Mouse (Mus musculus) CH12.LX (cell line): ENCODE results near the gene Cd200r1. TPM values are rescaled to one million over a fixed set of nuclear protein-coding genes. Genes with fewer than 3 reads are reported as not detected.

ENCODE experiments used
- DNase-seq: peaks from one replicate; pipeline ENCODE4 v3.0.0-alpha.2; 2013; ENCODE audit errors: extremely low read depth
- H3K27ac ChIP-seq: 2 replicates; pipeline ENCODE4 v1.5.1; 2012; ENCODE audit warnings: low read depth, mild to moderate bottlenecking, control low read depth, moderate library complexity; ENCODE audit not compliant: insufficient read depth
- H3K27me3 ChIP-seq: replicated peaks from 2 replicates; pipeline ENCODE3; 2012; ENCODE audit warnings: inconsistent platforms
- H3K36me3 ChIP-seq, 2 experiments: replicated peaks in 1 of 2; 2 replicates each; pipeline versions ENCODE3 to v1.6.1; 2012; ENCODE audit warnings: inconsistent platforms in 1 of 2, low read length in 1 of 2, mild to moderate bottlenecking in 1 of 2, mixed read lengths in 1 of 2, moderate library complexity in 1 of 2; ENCODE audit not compliant: control insufficient read depth in 1 of 2, insufficient read depth in 1 of 2
- H3K4me1 ChIP-seq, 2 experiments: 2 replicates each; pipeline ENCODE4 v1.6.1; 2012; ENCODE audit warnings: inconsistent platforms in 1 of 2, moderate library complexity in 1 of 2; ENCODE audit not compliant: insufficient read depth in 2 of 2, control insufficient read depth in 1 of 2
- H3K4me2 ChIP-seq: 2 replicates; pipeline ENCODE4 v1.6.1; 2012; ENCODE audit warnings: low read depth, mild to moderate bottlenecking, control low read depth; ENCODE audit not compliant: poor library complexity, insufficient read depth, severe bottlenecking
- H3K4me3 ChIP-seq, 3 experiments: fragments of 150-350 bp in 1 of 3; sonication (generic) in 1 of 3; replicated peaks in 1 of 3; 2 replicates each; pipeline versions ENCODE3 to v1.5.1; 2011 to 2012; ENCODE audit warnings: low read depth in 2 of 3, low read length in 2 of 3, mild to moderate bottlenecking in 2 of 3, moderate library complexity in 2 of 3, control low read depth in 1 of 3, improper control_type of control experiment in 1 of 3, inconsistent platforms in 1 of 3, mixed read lengths in 1 of 3; ENCODE audit not compliant: poor library complexity in 1 of 3
- H3K79me2 ChIP-seq: replicated peaks from 2 replicates; pipeline ENCODE4 v1.6.1; 2012; ENCODE audit warnings: mild to moderate bottlenecking, moderate library complexity; ENCODE audit not compliant: control insufficient read depth, poor library complexity, insufficient read depth, severe bottlenecking; ENCODE audit errors: extremely low read depth
- H3K9ac ChIP-seq: 2 replicates; pipeline ENCODE4 v1.6.1; 2012; ENCODE audit warnings: low read depth, mild to moderate bottlenecking, control low read depth, moderate library complexity; ENCODE audit not compliant: insufficient read depth
- H3K9me3 ChIP-seq: replicated peaks from 2 replicates; pipeline ENCODE3; 2012; ENCODE audit warnings: low read length, inconsistent platforms, mixed read lengths
- BHLHE40 ChIP-seq: IDR thresholded peaks from 2 replicates; pipeline ENCODE4 v1.6.1; 2011; ENCODE audit warnings: mild to moderate bottlenecking, low read depth, low read length, improper control_type of control experiment
- CHD1 ChIP-seq: IDR thresholded peaks from 2 replicates; pipeline ENCODE4 v1.6.1; 2012; ENCODE audit warnings: low read depth, low read length, improper control_type of control experiment, inconsistent platforms
- EP300 ChIP-seq: IDR thresholded peaks from 2 replicates; pipeline ENCODE4 v1.6.1; 2011; ENCODE audit warnings: low read length, improper control_type of control experiment
- ETS1 ChIP-seq: conservative IDR thresholded peaks from 2 replicates; pipeline ENCODE4 v1.6.1; 2012; ENCODE audit warnings: low read depth, mild to moderate bottlenecking, inconsistent platforms, low read length, improper control_type of control experiment, moderate library complexity
- HCFC1 ChIP-seq: IDR thresholded peaks from 2 replicates; pipeline ENCODE4 v1.6.1; 2012; ENCODE audit warnings: low read depth, mild to moderate bottlenecking, inconsistent platforms, low read length, improper control_type of control experiment
- JUN ChIP-seq: IDR thresholded peaks from 2 replicates; pipeline ENCODE4 v1.6.1; 2011; ENCODE audit warnings: low read depth, mild to moderate bottlenecking, low read length, improper control_type of control experiment, moderate library complexity; ENCODE audit not compliant: insufficient read depth
- JUND ChIP-seq: conservative IDR thresholded peaks from 2 replicates; pipeline ENCODE4 v1.6.1; 2011; ENCODE audit warnings: low read depth, low read length, improper control_type of control experiment
- KAT2A ChIP-seq: IDR thresholded peaks from 2 replicates; pipeline ENCODE4 v1.6.1; 2012; ENCODE audit warnings: low read length, improper control_type of control experiment, inconsistent platforms; ENCODE audit not compliant: insufficient replicate concordance
- MAFK ChIP-seq: IDR thresholded peaks from 2 replicates; pipeline ENCODE4 v1.6.1; 2011; ENCODE audit warnings: low read length, improper control_type of control experiment; ENCODE audit not compliant: insufficient replicate concordance
- MEF2A ChIP-seq: IDR thresholded peaks from 2 replicates; pipeline ENCODE4 v1.6.1; 2014; ENCODE audit warnings: low read depth, mild to moderate bottlenecking, inconsistent platforms, low read length, improper control_type of control experiment, borderline replicate concordance
- MYC ChIP-seq: IDR thresholded peaks from 2 replicates; pipeline ENCODE4 v1.6.1; 2011; ENCODE audit warnings: low read depth, mild to moderate bottlenecking, improper control_type of control experiment, low read length
- RAD21 ChIP-seq: IDR thresholded peaks from 2 replicates; pipeline ENCODE4 v1.6.1; 2011; ENCODE audit warnings: low read depth, mild to moderate bottlenecking, low read length, improper control_type of control experiment, moderate library complexity
- SIN3A ChIP-seq: IDR thresholded peaks from 2 replicates; pipeline ENCODE4 v1.6.1; 2012; ENCODE audit warnings: low read length, improper control_type of control experiment, inconsistent platforms
- TBP ChIP-seq: conservative IDR thresholded peaks from 2 replicates; pipeline ENCODE4 v1.6.1; 2011; ENCODE audit warnings: low read depth, low read length, improper control_type of control experiment
- UBTF ChIP-seq: IDR thresholded peaks from 2 replicates; pipeline ENCODE4 v1.6.1; 2012; ENCODE audit warnings: low read depth, mild to moderate bottlenecking, inconsistent platforms, low read length, improper control_type of control experiment, moderate library complexity
- ZC3H11A ChIP-seq: IDR thresholded peaks from 2 replicates; pipeline ENCODE4 v1.6.1; 2012; ENCODE audit warnings: low read depth, mild to moderate bottlenecking, inconsistent platforms, low read length, improper control_type of control experiment
- ZKSCAN1 ChIP-seq: IDR thresholded peaks from 2 replicates; pipeline ENCODE4 v1.6.1; 2012; ENCODE audit warnings: low read depth, inconsistent platforms, low read length, improper control_type of control experiment, borderline replicate concordance
- dilution Hi-C: fragments of 300-500 bp; cut with MboI; formaldehyde crosslinking; loops from 2 replicates; pipeline ENCODE4 v1.14.3; 2020; ENCODE audit warnings: low sequenced_read_pairs; ENCODE audit not compliant: extremely low pct_unique_long_range_greater_than_20kb, extremely low pct_ligation_motif_present
- in situ Hi-C: fragments of 300-500 bp; cut with MboI; formaldehyde crosslinking; loops from 3 replicates; pipeline ENCODE4 v1.14.3; 2019; ENCODE audit warnings: low sequenced_read_pairs, low pct_ligation_motif_present, low pct_unique_long_range_greater_than_20kb, mixed read lengths
- polyA plus RNA-seq: library from polyadenylated mRNA; unstranded; fragments of >175 nt; gene quantifications from 2 replicates; pipeline ENCODE4 v1.2.1, GENCODE M21; 2012; ENCODE audit warnings: low read depth; ENCODE audit not compliant: insufficient read length
- total RNA-seq, 2 experiments: library from RNA; depleted of rRNA; stranded (reverse); fragments of 300-350 nt in 1 of 2; fragments of >200 nt in 1 of 2; gene quantifications; 2 replicates each; pipeline ENCODE4 v1.2.3; 2012 to 2014

Cd200r1 gene
- total and polyA plus RNA-seq, 3 experiments: 1.2 to 5.4 (median 1.3) TPM

- Histone ChIP-seq H3K9me3 (no peaks in the 10 kb centered on the region), H3K9ac (no peak overlapping the region), H3K27me3 (no peaks in the 10 kb centered on the region), H3K4me2 (no peak overlapping the region), H3K4me3 (no peak overlapping the region), H3K79me2 (no peaks in the 10 kb centered on the region; the same call in 1 of the 2 replicates), H3K4me1 (peaks cover 0 to 22% of the 10 kb centered on the region in 2 experiments; a peak in 2 of 4 replicates), H3K27ac (no peak overlapping the region; the same call in 1 of the 2 replicates), H3K36me3 (no peaks in the 10 kb centered on the region)
- no peak for DNase-seq
- TF ChIP-seq UBTF (no peak), MAFK (no peak), TBP (no peak), JUND (no peak), EP300 (no peak), RAD21 (no peak), JUN (no peak), ZKSCAN1 (no peak), SIN3A (no peak), HCFC1 (no peak), KAT2A (no peak)
- dilution Hi-C loops: no loop called here
- in situ Hi-C loops: no loop called here
These were observed 8.1 kb downstream of the Cd200r1 start for GRCm38 (mm10) chr16:44773673-44774072.

- Histone ChIP-seq H3K4me1 (peaks cover 0 to 22% of the 10 kb centered on the region in 2 experiments; a peak in 2 of 4 replicates), H3K27ac (no peak overlapping the region), H3K9ac (no peak overlapping the region), H3K9me3 (no peaks in the 10 kb centered on the region), H3K36me3 (no peaks in the 10 kb centered on the region), H3K4me2 (no peak overlapping the region), H3K27me3 (no peaks in the 10 kb centered on the region), H3K79me2 (no peaks in the 10 kb centered on the region), H3K4me3 (no peak overlapping the region)
- DNase-seq: peak; percentile 53
- TF ChIP-seq BHLHE40 (peak; percentile 21; the same call in 1 of the 2 replicates), EP300 (0 out of 2 replicates have a peak, but pooled peaks have one; percentile 15), JUN (no peak), MYC (no peak), ZC3H11A (no peak), CHD1 (no peak), MEF2A (no peak), ETS1 (peak; percentile 40; the same call in 1 of the 2 replicates)
- in situ Hi-C loops (no loop called here), dilution Hi-C loops (no loop called here)
These were observed 8.7 kb downstream of the Cd200r1 start for GRCm38 (mm10) chr16:44774201-44774600.
